Mouse (Mus musculus) liver, postnatal 0 days (tissue): Measurements from ENCODE around the gene Inhbb. TPM values are rescaled to one million over a fixed set of nuclear protein-coding genes. Genes with fewer than 3 reads are reported as not detected.

ENCODE experiments used
- ATAC-seq: fragments of 200-750 bp; cut with Nextera tagmentation; 2 replicates; pipeline ENCODE4 v1.8.0; 2017; ENCODE audit warnings: mild to moderate bottlenecking, moderate library complexity
- DNase-seq: peaks from one replicate; pipeline ENCODE4 v3.0.0-alpha.2; 2016
- H3K27ac ChIP-seq: fragments of 300-500 bp; sonication (generic); 2 replicates; pipeline ENCODE4 v1.5.1; 2014; ENCODE audit warnings: antibody characterized with exemption, moderate library complexity, mild to moderate bottlenecking, low read depth
- H3K27me3 ChIP-seq: fragments of 300-500 bp; sonication (generic); 2 replicates; pipeline ENCODE4 v1.6.1; 2014; ENCODE audit warnings: low read length, control low read depth, mixed read lengths; ENCODE audit not compliant: insufficient read depth
- H3K36me3 ChIP-seq: fragments of 300-500 bp; sonication (generic); replicated peaks from 2 replicates; pipeline ENCODE4 v1.6.1; 2014; ENCODE audit warnings: mild to moderate bottlenecking, control low read depth, low read length, moderate library complexity, mixed read lengths; ENCODE audit not compliant: insufficient read depth
- H3K4me1 ChIP-seq: fragments of 300-500 bp; sonication (generic); 2 replicates; pipeline ENCODE4 v1.6.1; 2014; ENCODE audit warnings: antibody characterized with exemption, mild to moderate bottlenecking, control low read depth; ENCODE audit not compliant: insufficient read depth
- H3K4me2 ChIP-seq: fragments of 300-500 bp; sonication (generic); 2 replicates; pipeline ENCODE4 v1.6.1; 2014; ENCODE audit warnings: low read depth, mild to moderate bottlenecking, low read length, moderate library complexity, mixed read lengths
- H3K4me3 ChIP-seq: fragments of 300-500 bp; sonication (generic); 2 replicates; pipeline ENCODE4 v1.5.1; 2014; ENCODE audit warnings: low read depth, low read length
- H3K9ac ChIP-seq: fragments of 300-500 bp; sonication (generic); replicated peaks from 2 replicates; pipeline ENCODE4 v1.6.1; 2014; ENCODE audit warnings: mild to moderate bottlenecking, moderate library complexity
- H3K9me3 ChIP-seq: fragments of 300-500 bp; sonication (generic); 2 replicates; pipeline ENCODE4 v1.6.1; 2016; ENCODE audit warnings: mild to moderate bottlenecking, control low read depth, low read length, mixed read lengths
- CTCF ChIP-seq: sonication (generic); IDR thresholded peaks from 2 replicates; pipeline ENCODE4 v1.5.1; 2016; ENCODE audit warnings: antibody characterized with exemption, low read depth
- EP300 ChIP-seq: IDR thresholded peaks from 2 replicates; pipeline ENCODE4 v1.6.1; 2016; ENCODE audit warnings: antibody characterized with exemption, low read depth, mild to moderate bottlenecking
- WGBS: fragments of 180-500 bp; shearing (Covaris S2); extraction: QIAGEN DNeasy Blood & Tissue Kit; methylation state at CpG from one replicate; pipeline ENCODE4 v1.1.7; 2014; ENCODE audit not compliant: insufficient replicate concordance; 5-methylcytosine and 5-hydroxymethylcytosine counted together
- polyA plus RNA-seq: library from polyadenylated mRNA; unstranded; fragments of >200 nt; fragmentation: Nextera tagmentation; extraction: Ambion mirVana; gene quantifications from 2 replicates; pipeline ENCODE4 v1.2.1, GENCODE M21; 2015

The Inhbb gene
- polyA plus RNA-seq, 1 experiment from 2014 or later: 0.65 TPM

DNA sequence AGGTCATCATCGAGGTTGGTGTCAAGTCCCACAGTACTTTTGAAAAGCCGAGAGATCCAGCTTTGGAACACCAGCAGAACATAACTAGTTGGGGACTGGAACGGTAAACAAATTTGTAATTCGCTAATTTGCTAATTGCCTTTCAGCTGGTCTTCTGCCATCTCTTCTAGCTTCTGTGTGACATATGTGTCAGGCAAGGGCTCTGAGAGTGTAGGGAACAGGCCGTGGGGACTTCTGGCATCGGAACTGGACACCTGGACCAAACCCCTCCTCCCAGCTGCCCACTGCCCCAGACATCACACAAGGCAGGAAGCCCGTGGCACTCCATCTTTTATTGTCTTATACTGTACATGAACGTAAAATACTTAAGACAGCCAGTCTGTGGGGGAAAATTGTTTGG lies 6.9 kb downstream of the Inhbb start:
- H3K27ac ChIP-seq: no peak overlapping the region
- peaks cover 23% of the 10 kb centered on the region for H3K27me3 ChIP-seq
- WGBS: 76% methylated on average over 8 of the region's 8 CpGs
- DNase-seq (no peak), ATAC-seq (no peak)
- H3K4me2 ChIP-seq: no peak overlapping the region
- peaks cover 3% of the 10 kb centered on the region; the same call in 1 of the 2 replicates for H3K4me1 ChIP-seq
- H3K9ac ChIP-seq: no peak overlapping the region
- no peaks in the 10 kb centered on the region for H3K36me3 ChIP-seq
- TF ChIP-seq CTCF (no peak), EP300 (no peak)
- no peaks in the 10 kb centered on the region for H3K9me3 ChIP-seq
- H3K4me3 ChIP-seq: no peak overlapping the region

DNA sequence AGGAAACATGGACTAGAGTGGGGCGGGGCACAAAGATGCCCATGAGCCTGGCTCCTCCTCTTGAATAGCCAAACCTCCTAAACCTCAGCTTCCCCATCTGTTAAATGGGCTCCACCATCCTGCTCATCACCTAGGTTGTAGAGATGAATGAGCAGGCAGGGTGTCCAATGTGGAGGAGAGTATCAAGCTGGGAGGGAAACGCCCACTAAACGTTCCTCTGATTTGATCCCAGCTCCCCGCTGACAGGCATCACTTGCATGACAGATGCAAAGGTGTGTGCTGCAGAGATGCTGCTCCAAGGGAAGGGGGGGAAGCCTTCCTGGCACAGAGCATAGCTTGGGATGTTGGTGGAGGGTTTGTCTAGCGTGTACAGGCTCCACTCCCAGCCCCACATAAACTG lies 11.4 kb downstream of the Inhbb start:
- 75% methylated on average over 5 of the region's 5 CpGs for whole genome bisulfite sequencing
- H3K27ac ChIP-seq: no peak overlapping the region
- no peaks in the 10 kb centered on the region for H3K36me3 ChIP-seq
- H3K4me3 ChIP-seq: no peak overlapping the region
- no peak for DNase-seq
- no peak for ATAC-seq
- H3K9ac ChIP-seq: no peak overlapping the region
- no peak overlapping the region for H3K4me2 ChIP-seq
- no peaks in the 10 kb centered on the region for H3K27me3 ChIP-seq
- no peaks in the 10 kb centered on the region for H3K4me1 ChIP-seq
- TF ChIP-seq CTCF: no peak
- TF ChIP-seq EP300: no peak
- H3K9me3 ChIP-seq: no peaks in the 10 kb centered on the region

DNA sequence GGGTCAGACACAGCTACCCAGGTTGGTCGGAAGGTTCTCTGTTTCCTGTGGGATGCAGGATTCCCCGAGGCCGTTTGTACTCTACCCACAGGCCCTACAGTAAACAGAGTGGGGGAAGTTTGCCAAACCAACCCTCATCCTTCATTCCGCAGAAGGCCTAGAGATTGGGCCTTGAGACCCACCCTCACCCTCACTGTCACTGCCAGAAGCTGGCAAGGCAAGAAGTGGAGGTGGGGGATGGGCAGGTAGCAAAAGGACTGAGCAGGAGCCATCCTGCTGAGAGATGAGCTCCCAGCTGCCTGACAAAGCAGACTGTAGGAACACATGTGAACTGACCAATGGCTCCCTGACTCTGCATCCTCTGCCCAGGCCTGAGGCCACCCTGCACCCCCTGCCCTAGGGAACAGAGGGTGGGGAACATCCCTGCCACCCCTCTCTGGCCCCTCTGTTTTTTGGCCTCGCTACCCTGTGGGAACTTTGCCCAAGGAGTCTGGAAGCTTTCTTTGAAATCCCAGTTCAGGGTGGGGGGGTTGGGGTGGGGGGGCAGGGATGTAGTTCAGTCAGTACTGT lies 12.4 kb downstream of the Inhbb start:
- 59% methylated on average over 5 of the region's 5 CpGs for WGBS
- Histone ChIP-seq H3K4me2 (no peak overlapping the region), H3K4me1 (no peaks in the 10 kb centered on the region), H3K9ac (no peak overlapping the region), H3K36me3 (no peaks in the 10 kb centered on the region), H3K27ac (no peak overlapping the region), H3K9me3 (no peaks in the 10 kb centered on the region), H3K27me3 (no peaks in the 10 kb centered on the region), H3K4me3 (no peak overlapping the region)
- no peak for ATAC-seq
- no peak for DNase-seq
- TF ChIP-seq EP300 (no peak), CTCF (no peak)

DNA sequence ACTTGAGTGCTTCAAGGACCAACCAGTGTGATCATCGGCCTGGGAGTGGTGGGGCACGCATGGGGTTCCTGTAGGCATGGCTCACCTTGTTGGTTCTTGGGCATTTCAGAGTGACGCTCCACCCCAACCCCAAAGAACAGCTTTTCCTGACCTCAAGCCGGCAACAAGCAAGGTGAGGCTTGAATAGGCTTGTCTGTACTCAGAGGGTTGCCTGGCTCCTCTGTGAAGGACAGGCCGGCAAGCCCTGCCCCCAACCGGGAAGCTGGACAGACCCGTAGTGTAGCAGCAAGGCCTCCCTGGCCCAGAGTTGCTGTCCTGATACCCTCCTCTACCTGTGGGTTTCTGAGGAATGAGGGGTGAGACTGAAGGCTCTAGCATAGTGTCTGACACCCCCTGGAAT lies 12.9 kb downstream of the Inhbb start:
- H3K36me3 ChIP-seq: no peaks in the 10 kb centered on the region
- H3K9ac ChIP-seq: no peak overlapping the region
- TF ChIP-seq CTCF: no peak
- TF ChIP-seq EP300: no peak
- ATAC-seq (no peak), DNase-seq (no peak)
- no peak overlapping the region for H3K4me2 ChIP-seq
- H3K27me3 ChIP-seq: no peaks in the 10 kb centered on the region
- no peak overlapping the region for H3K4me3 ChIP-seq
- H3K4me1 ChIP-seq: no peaks in the 10 kb centered on the region
- no peaks in the 10 kb centered on the region for H3K9me3 ChIP-seq
- WGBS: 64% methylated on average over 7 of the region's 7 CpGs
- no peak overlapping the region for H3K27ac ChIP-seq

DNA sequence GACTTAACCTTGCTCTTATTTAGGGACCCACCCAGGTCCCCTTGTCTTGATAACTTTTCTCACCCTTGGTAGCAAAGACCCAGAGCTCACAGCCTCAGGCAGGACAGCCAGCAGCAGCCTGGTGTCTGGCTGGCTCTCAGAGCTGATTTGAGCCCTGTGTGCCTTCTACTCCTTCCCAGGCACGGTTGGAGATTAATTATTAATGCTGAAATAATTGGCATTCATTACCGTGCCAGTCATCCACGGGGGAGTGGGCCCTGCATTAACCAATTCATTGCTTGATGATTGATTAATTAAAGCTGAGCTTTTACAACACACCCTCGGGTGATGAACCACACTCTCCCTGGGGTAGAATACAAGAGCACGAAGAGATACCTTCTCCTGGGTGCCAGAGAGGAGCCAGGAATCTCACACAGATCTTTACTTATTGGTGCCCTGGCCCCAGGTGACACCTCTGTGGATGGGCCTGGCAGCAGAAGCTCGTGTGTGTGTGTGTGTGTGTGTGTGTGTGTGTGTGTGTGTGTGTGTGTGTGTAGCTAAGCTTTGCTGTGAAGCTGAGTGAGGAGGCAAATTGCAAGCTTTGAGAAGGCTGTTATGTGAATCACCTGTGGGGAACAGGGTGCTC lies 14.2 kb downstream of the Inhbb start:
- DNase-seq (no peak), ATAC-seq (no peak)
- Histone ChIP-seq H3K4me2 (no peak overlapping the region), H3K9me3 (no peaks in the 10 kb centered on the region), H3K4me1 (no peaks in the 10 kb centered on the region), H3K27ac (no peak overlapping the region), H3K36me3 (no peaks in the 10 kb centered on the region), H3K4me3 (no peak overlapping the region), H3K9ac (no peak overlapping the region), H3K27me3 (no peaks in the 10 kb centered on the region)
- TF ChIP-seq EP300: no peak
- TF ChIP-seq CTCF: no peak
- 43% methylated on average over 6 of the region's 6 CpGs for WGBS

DNA sequence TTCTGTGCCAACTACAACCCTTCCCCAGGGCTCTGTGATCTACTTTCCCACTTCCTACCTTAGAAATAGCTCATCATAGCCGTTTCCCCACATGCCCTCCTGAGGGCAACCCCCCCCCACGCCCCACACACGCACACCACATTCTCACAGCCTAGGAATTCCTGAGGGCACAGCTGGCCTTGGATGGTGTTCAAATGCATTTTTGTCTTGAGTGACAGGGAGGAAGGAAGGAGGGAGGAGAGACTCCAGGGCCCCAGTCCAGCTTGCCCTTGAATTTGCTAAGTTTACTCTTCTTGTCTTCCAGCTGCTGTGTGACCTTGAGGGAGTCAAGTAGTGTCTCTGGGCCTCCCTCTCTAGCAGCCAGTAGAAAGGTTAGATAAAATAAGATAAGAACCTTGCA lies 17.2 kb downstream of the Inhbb start:
- WGBS: 40% methylated on average over 3 of the region's 3 CpGs
- Histone ChIP-seq H3K4me3 (no peak overlapping the region), H3K9me3 (no peaks in the 10 kb centered on the region), H3K9ac (no peak overlapping the region), H3K4me1 (no peaks in the 10 kb centered on the region), H3K27me3 (no peaks in the 10 kb centered on the region), H3K27ac (no peak overlapping the region), H3K36me3 (no peaks in the 10 kb centered on the region), H3K4me2 (no peak overlapping the region)
- no peak for TF ChIP-seq EP300
- ATAC-seq (no peak), DNase-seq (no peak)
